Comparison of ENCODE assay signal across 15 mouse cellular contexts in the genomic region with DNA sequence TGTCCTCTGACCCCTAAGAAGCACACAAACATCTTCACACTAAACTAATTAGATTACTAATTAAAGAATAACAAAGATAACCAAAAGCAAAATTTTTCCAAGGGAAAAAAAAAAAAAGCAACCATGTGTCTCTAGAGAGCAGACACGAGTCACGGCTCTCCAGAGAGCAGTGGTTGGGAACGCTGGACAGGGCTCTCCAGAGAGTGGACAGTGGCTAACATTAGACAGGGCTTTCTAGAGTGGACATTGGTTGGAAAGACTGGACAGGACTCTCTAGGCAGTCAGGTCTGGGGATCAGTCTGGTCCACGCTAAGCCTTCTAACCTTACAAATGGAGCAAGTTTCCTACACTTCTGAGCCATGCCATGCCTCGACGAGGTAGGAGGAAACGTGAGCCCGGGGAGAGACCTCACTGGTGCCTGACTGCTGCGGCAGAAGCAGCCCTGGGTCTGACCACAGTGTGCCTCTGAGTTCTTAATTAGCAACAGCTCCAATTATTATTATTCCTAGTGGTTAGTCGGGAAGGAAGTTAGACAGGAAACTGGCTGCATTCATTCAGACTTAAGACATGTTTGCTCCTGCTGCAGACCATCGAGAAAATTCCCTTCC. TPM values are rescaled to one million over a fixed set of nuclear protein-coding genes. Genes with fewer than 3 reads are reported as not detected.
DNase-seq lines count a peak whose midpoint lies in the region; ATAC-seq and TF ChIP-seq lines count a peak whose summit lies in the region.
"Had no signal": no experiment of that assay in that cellular context is flagged by ENCODE, and none has a peak within 500 bp of the region (broad histone marks: within the 10 kb centered on the region; RNA-seq: fewer than 3 reads in every experiment).

No protein-coding gene starts in this region.

- H3K4me1 ChIP-seq in heart, adult 2 months (ENCODE audit: control insufficient read depth, insufficient read depth, low read length): peaks cover 14% of the 10 kb centered on the region
- H3K4me1 ChIP-seq in lung, embryonic 15.5 days: peaks cover 33% of the 10 kb centered on the region
- H3K4me1 ChIP-seq in lung, adult 2 months (ENCODE audit: control insufficient read depth, insufficient read depth, low read length): peaks cover 10% of the 10 kb centered on the region
- peaks cover 55% of the 10 kb centered on the region for H3K4me1 ChIP-seq in kidney, embryonic 15.5 days
- peaks cover 46 to 50% of the 10 kb centered on the region in 2 experiments for H3K4me1 ChIP-seq in liver, embryonic 14.5 days (replicated peaks; ENCODE audit: control insufficient read depth in 2 of 2, insufficient read depth in 2 of 2, low read length in 1 of 2)

- no peak overlapping the region for H3K9ac ChIP-seq in heart, adult 2 months (ENCODE audit: low read depth, low read length)
- H3K9ac ChIP-seq in lung, embryonic 15.5 days: no peak overlapping the region
- no peak overlapping the region for H3K9ac ChIP-seq in kidney, embryonic 15.5 days
- peak overlapping the region; percentile 20; the same call in 1 of the 2 replicates for H3K9ac ChIP-seq in liver, embryonic 14.5 days (replicated peaks)

- ATAC-seq in lung, embryonic 15.5 days (ENCODE audit: borderline replicate concordance, extremely low read depth, low FRiP score, low TSS enrichment): no peak
- ATAC-seq in kidney, embryonic 15.5 days (replicated peaks; ENCODE audit: low FRiP score): peak; percentile 50
- ATAC-seq in liver, embryonic 14.5 days (ENCODE audit: insufficient read depth): no peak
- ATAC-seq: Patski had no signal

- WGBS in heart, adult 2 months: 34% methylated on average over 11 of the region's 11 CpGs
- 48% methylated on average over 11 of the region's 11 CpGs for WGBS in lung, embryonic 15.5 days
- 45% methylated on average over 11 of the region's 11 CpGs for WGBS in lung, adult 2 months
- 14% methylated on average over 11 of the region's 11 CpGs for WGBS in kidney, embryonic 15.5 days
- WGBS in liver, embryonic 14.5 days (ENCODE audit: insufficient replicate concordance): 39% methylated on average over 11 of the region's 11 CpGs

- no peak for TF ChIP-seq CTCF in heart, adult 2 months (IDR thresholded peaks at IDR 0.05)
- no peak for TF ChIP-seq CTCF in lung, adult 2 months (IDR thresholded peaks at IDR 0.05; ENCODE audit: insufficient read depth, low read length)
- TF ChIP-seq CTCF in liver, embryonic 14.5 days (IDR thresholded peaks at IDR 0.05; ENCODE audit: low read depth): no peak

- no peak overlapping the region for H3K4me3 ChIP-seq in heart, adult 2 months
- H3K4me3 ChIP-seq in lung, embryonic 15.5 days: no peak overlapping the region
- no peak overlapping the region for H3K4me3 ChIP-seq in lung, adult 2 months (replicated peaks; ENCODE audit: extremely low read depth, low read depth, low read length)
- H3K4me3 ChIP-seq in kidney, embryonic 15.5 days (replicated peaks): no peak overlapping the region
- no peak overlapping the region for H3K4me3 ChIP-seq in liver, embryonic 14.5 days (ENCODE audit: insufficient read depth in 1 of 2, low read depth in 2 of 2, low read length in 2 of 2)
- H3K4me3 ChIP-seq: myocyte had no signal

- no peaks in the 10 kb centered on the region for H3K27me3 ChIP-seq in heart, adult 2 months (ENCODE audit: control insufficient read depth, insufficient read depth, low read length)
- no peaks in the 10 kb centered on the region for H3K27me3 ChIP-seq in lung, embryonic 15.5 days
- H3K27me3 ChIP-seq in kidney, embryonic 15.5 days: no peaks in the 10 kb centered on the region
- no peaks in the 10 kb centered on the region for H3K27me3 ChIP-seq in liver, embryonic 14.5 days (ENCODE audit: control insufficient read depth, insufficient read depth, low read length)
- H3K27me3 ChIP-seq: Patski had no signal

- H3K9me3 ChIP-seq in lung, embryonic 15.5 days: no peaks in the 10 kb centered on the region
- H3K9me3 ChIP-seq in kidney, embryonic 15.5 days (replicated peaks): no peaks in the 10 kb centered on the region
- no peaks in the 10 kb centered on the region for H3K9me3 ChIP-seq in liver, embryonic 14.5 days (ENCODE audit: control insufficient read depth, low read length)

- H3K36me3 ChIP-seq in heart, adult 2 months (ENCODE audit: control insufficient read depth, insufficient read depth, low read length): no peaks in the 10 kb centered on the region
- H3K36me3 ChIP-seq in lung, embryonic 15.5 days: no peaks in the 10 kb centered on the region
- no peaks in the 10 kb centered on the region for H3K36me3 ChIP-seq in kidney, embryonic 15.5 days
- H3K36me3 ChIP-seq in liver, embryonic 14.5 days (replicated peaks; ENCODE audit: control insufficient read depth, insufficient read depth, low read depth): no peaks in the 10 kb centered on the region; the same call in none of the 2 replicates

- peak overlapping the region; percentile 51 for H3K27ac ChIP-seq in heart, adult 2 months
- peak overlapping the region; percentile 31 for H3K27ac ChIP-seq in lung, embryonic 15.5 days
- H3K27ac ChIP-seq in kidney, embryonic 15.5 days: peak overlapping the region; percentile 93
- peak overlapping the region; percentile 89 for H3K27ac ChIP-seq in liver, embryonic 14.5 days

- TF ChIP-seq POLR2A in heart, adult 2 months (IDR thresholded peaks at IDR 0.05; ENCODE audit: insufficient read depth, low read depth, low read length): no peak
- TF ChIP-seq POLR2A in lung, adult 2 months (IDR thresholded peaks at IDR 0.05; ENCODE audit: borderline replicate concordance, extremely low read depth, low read depth, low read length): no peak

- no peaks in the 10 kb centered on the region; the same call in 1 of the 2 replicates for H3K79me2 ChIP-seq in heart, adult 2 months (replicated peaks; ENCODE audit: control insufficient read depth, insufficient read depth, low read length)

- TF ChIP-seq EP300 in heart, adult 2 months (IDR thresholded peaks at IDR 0.05; ENCODE audit: insufficient read depth, low read depth, low read length): no peak
- TF ChIP-seq EP300 in liver, embryonic 14.5 days (IDR thresholded peaks at IDR 0.05; ENCODE audit: low read depth): no peak

- intact Hi-C loops in heart, adult 2 months (cut with DNase I): no loop called here
- intact Hi-C loops in heart, postnatal 10 days (cut with DNase I): no loop called here
- intact Hi-C loops in left cerebral cortex, postnatal 25 days (cut with DNase I): no loop called here

- no peak overlapping the region for H3K4me2 ChIP-seq in lung, embryonic 15.5 days
- peak overlapping the region; percentile 20; the same call in 1 of the 2 replicates for H3K4me2 ChIP-seq in kidney, embryonic 15.5 days
- H3K4me2 ChIP-seq in liver, embryonic 14.5 days (ENCODE audit: low read depth): peak overlapping the region; percentile 48

- DNase-seq in heart, adult 2 months: no peak
- no peak for DNase-seq in heart, postnatal 10 days
- no peak for DNase-seq in lung, adult 2 months
- no peak for DNase-seq in liver, embryonic 14.5 days (ENCODE audit: low read depth in 3 of 3, low spot score in 3 of 3)
- no peak for DNase-seq in retina, postnatal 1 day
- no peak for DNase-seq in left cerebral cortex, postnatal 25 days (ENCODE audit: low spot score in 2 of 2)
- DNase-seq: B cell, adult 2 months; cerebellum, postnatal 25 days; lung, postnatal 10 days; right cerebral cortex, postnatal 14 days; thymus, adult 18-20 months had no signal

RNA-seq across cellular contexts. Expression of gene St6galnac3, which starts 32.7 kb away (rescaled TPM):
- total RNA-seq in heart, adult 2 months (2021): 1 to 10 TPM; 4.9 to 5.2 TPM
- polyA plus RNA-seq in heart, adult 2 months (2012; rRNA removed): 2.2 and 4.7 TPM in 2 replicates
- total RNA-seq in heart, postnatal 10 days (2021): 10 to 100 TPM in 1 of 2 experiments, 1 to 10 TPM in 1; 8.5 to 14.8 TPM
- 29.3 and 31.9 TPM in 2 replicates for polyA plus RNA-seq in lung, embryonic 15.5 days (2015; fragmentation: Nextera tagmentation; extraction: Ambion mirVana)
- 4.4 and 8.4 TPM in 2 replicates for polyA plus RNA-seq in lung, adult 2 months (2012; rRNA removed)
- polyA plus RNA-seq in kidney, embryonic 15.5 days (2015; fragmentation: Nextera tagmentation; extraction: Ambion mirVana): 65.2 and 65.5 TPM in 2 replicates
- 0.74 and 2.9 TPM in 2 replicates for polyA plus RNA-seq in liver, embryonic 14.5 days (2012; rRNA removed)
- polyA plus RNA-seq in liver, embryonic 14.5 days (2014; fragmentation: Nextera tagmentation; extraction: Ambion mirVana): 5.7 and 8.5 TPM in 2 replicates
- total RNA-seq in left cerebral cortex, postnatal 25 days (2021): 10 to 100 TPM; 13.6 to 14.7 TPM
- polyA plus RNA-seq: myocyte had no signal

Comparison
In these comparisons a context has a peak if more than half of its experiments do, and no peak if none do; other contexts are left out.
1. H3K27ac ChIP-seq: peak in every context shown above with its lines; median percentile 93 in kidney, embryonic 15.5 days; 89 in liver, embryonic 14.5 days; 51 in heart, adult 2 months; 31 in lung, embryonic 15.5 days.